Mouse (Mus musculus) liver, embryonic 13.5 days (tissue): ENCODE data around the gene Evi5. TPM values are rescaled to one million over a fixed set of nuclear protein-coding genes. Genes with fewer than 3 reads are reported as not detected.

ENCODE experiments used
- ATAC-seq: fragments of 200-750 bp; cut with Nextera tagmentation; 2 replicates; pipeline ENCODE4 v1.8.0; 2017; ENCODE audit warnings: low read depth, mild to moderate bottlenecking, moderate number of reproducible peaks, moderate library complexity
- DNase-seq: peaks from one replicate; pipeline ENCODE4 v3.0.0; 2022
- H3K27ac ChIP-seq: fragments of 300-500 bp; sonication (generic); 2 replicates; pipeline ENCODE4 v1.5.1; 2015; ENCODE audit warnings: moderate library complexity, mild to moderate bottlenecking, inconsistent platforms
- H3K27me3 ChIP-seq: fragments of 300-500 bp; sonication (generic); 2 replicates; pipeline ENCODE4 v1.6.1; 2015; ENCODE audit warnings: mild to moderate bottlenecking, inconsistent platforms
- H3K36me3 ChIP-seq: fragments of 300-500 bp; sonication (generic); 2 replicates; pipeline ENCODE4 v1.6.1; 2015; ENCODE audit warnings: mild to moderate bottlenecking, inconsistent platforms
- H3K4me1 ChIP-seq: fragments of 300-500 bp; sonication (generic); replicated peaks from 2 replicates; pipeline ENCODE4 v1.6.1; 2015; ENCODE audit warnings: inconsistent platforms
- H3K4me2 ChIP-seq: fragments of 300-500 bp; sonication (generic); 2 replicates; pipeline ENCODE4 v1.6.1; 2015; ENCODE audit warnings: inconsistent platforms, mild to moderate bottlenecking, moderate library complexity
- H3K4me3 ChIP-seq: fragments of 300-500 bp; sonication (generic); replicated peaks from 2 replicates; pipeline ENCODE4 v1.5.1; 2015; ENCODE audit warnings: mild to moderate bottlenecking, inconsistent platforms
- H3K9ac ChIP-seq: fragments of 300-500 bp; sonication (generic); 2 replicates; pipeline ENCODE4 v1.6.1; 2015; ENCODE audit warnings: mild to moderate bottlenecking, inconsistent platforms
- H3K9me3 ChIP-seq: fragments of 300-500 bp; sonication (generic); replicated peaks from 2 replicates; pipeline ENCODE4 v1.6.1; 2016; ENCODE audit warnings: inconsistent platforms
- WGBS: fragments of 180-500 bp; shearing (Covaris S2); methylation state at CpG from one replicate; pipeline ENCODE4 v1.1.7; 2015; ENCODE audit not compliant: insufficient replicate concordance; 5-methylcytosine and 5-hydroxymethylcytosine counted together
- polyA plus RNA-seq: library from polyadenylated mRNA; unstranded; fragments of >200 nt; fragmentation: Nextera tagmentation; extraction: Ambion mirVana; gene quantifications from 2 replicates; pipeline ENCODE4 v1.2.1, GENCODE M21; 2015

Gene Evi5
- polyA plus RNA-seq, 1 experiment from 2014 or later = 51.3 TPM

DNA sequence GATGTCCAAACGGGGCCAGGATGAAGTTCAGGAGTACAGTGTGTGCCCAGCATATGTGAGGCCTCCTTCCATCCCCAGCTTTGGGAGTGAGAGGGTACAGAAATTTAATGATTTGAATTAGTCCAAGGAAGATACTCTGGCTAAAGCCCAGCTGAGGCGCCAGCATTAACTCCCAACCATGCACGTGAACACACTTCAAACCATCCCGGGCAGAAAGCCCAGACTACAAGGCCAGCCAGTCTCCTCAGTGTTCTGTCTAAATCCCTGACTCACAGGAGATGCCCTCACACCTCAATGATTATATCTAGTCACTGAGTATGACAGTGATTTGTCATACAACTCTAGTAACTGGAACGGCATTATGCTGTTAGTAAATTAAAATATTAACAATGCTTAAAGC is 27.6 kb downstream of the Evi5 start:
- Histone ChIP-seq H3K4me1 (peaks cover 17% of the 10 kb centered on the region), H3K4me3 (no peak overlapping the region), H3K27me3 (no peaks in the 10 kb centered on the region), H3K4me2 (no peak overlapping the region), H3K9me3 (no peaks in the 10 kb centered on the region), H3K36me3 (peaks cover 33% of the 10 kb centered on the region), H3K9ac (no peak overlapping the region), H3K27ac (no peak overlapping the region)
- DNase-seq (no peak), ATAC-seq (no peak)
- WGBS = 87% methylated on average over 5 of the region's 5 CpGs

- ATAC-seq = no peak
These were observed 34.2 kb downstream of the Evi5 start for GRCm38 (mm10) chr5:107840549-107841238.

GRCm38 (mm10) chr5:107838891-107839644 is 35.8 kb downstream of the Evi5 start:
- 41% methylated on average over 3 of the region's 3 CpGs for WGBS
- Histone ChIP-seq H3K4me3 (no peak overlapping the region), H3K4me2 (no peak overlapping the region), H3K4me1 (peaks cover 28% of the 10 kb centered on the region), H3K36me3 (peaks cover 35% of the 10 kb centered on the region), H3K27me3 (no peaks in the 10 kb centered on the region), H3K27ac (peak overlapping the region; percentile 11), H3K9ac (no peak overlapping the region), H3K9me3 (no peaks in the 10 kb centered on the region)
- no peak for DNase-seq
- peak; percentile 63 for ATAC-seq

More at GRCm38 (mm10) chr5:107840549-107841238, 34.2 kb downstream of the Evi5 start:
- no peaks in the 10 kb centered on the region for H3K27me3 ChIP-seq
- H3K9me3 ChIP-seq = no peaks in the 10 kb centered on the region
- H3K9ac ChIP-seq = no peak overlapping the region
- 79% methylated on average over 5 of the region's 5 CpGs for WGBS
- no peak for DNase-seq
- no peak overlapping the region for H3K4me3 ChIP-seq
- H3K27ac ChIP-seq = peak overlapping the region; percentile 29; the same call in 1 of the 2 replicates
- H3K4me2 ChIP-seq = no peak overlapping the region
- peaks cover 37% of the 10 kb centered on the region for H3K36me3 ChIP-seq
- H3K4me1 ChIP-seq = peaks cover 25% of the 10 kb centered on the region

DNA sequence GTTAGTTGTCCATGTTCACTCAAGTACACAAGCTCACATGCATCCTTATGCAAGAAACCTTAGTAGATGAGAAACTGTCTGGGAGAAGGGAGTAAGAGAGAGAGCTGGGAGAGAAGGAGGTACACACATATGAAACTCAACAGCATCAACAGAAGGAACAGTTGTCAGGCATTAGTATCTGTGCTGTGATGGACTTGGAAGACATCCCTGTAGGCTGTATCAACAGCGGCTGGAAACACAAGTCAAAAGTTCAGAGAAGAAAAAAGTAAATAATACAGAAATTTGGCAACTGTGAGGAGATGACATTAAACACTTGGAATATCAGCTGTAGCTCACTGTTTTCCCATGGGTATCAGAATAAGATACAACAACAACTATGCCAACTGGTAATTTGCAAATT is 40.6 kb downstream of the Evi5 start:
- no peak overlapping the region for H3K27ac ChIP-seq

DNA sequence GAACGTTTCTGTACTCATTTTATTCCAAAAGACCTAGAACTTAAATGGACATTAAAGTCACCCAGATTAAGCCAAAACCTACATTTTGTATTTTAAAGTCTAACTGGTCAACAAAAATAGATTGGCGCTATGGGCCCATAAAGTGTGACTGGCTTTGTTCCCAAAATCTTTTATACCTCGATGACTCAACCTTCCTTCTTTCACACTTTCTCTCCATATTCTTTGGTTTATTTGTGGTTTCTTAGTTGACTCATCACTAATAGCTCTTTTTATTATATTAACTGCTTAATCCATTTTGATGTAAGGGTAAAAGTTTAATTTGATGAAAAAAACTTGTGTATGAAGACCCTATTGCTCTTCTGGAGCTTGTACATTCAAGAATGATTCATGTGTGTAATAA is 43.6 kb downstream of the Evi5 start:
- Histone ChIP-seq H3K27me3 (no peaks in the 10 kb centered on the region), H3K4me2 (no peak overlapping the region), H3K9ac (no peak overlapping the region), H3K4me3 (no peak overlapping the region), H3K4me1 (peaks cover 16% of the 10 kb centered on the region), H3K36me3 (peaks cover 27% of the 10 kb centered on the region), H3K27ac (no peak overlapping the region), H3K9me3 (no peaks in the 10 kb centered on the region)
- 83% methylated on average over 3 of the region's 3 CpGs for WGBS
- no peak for ATAC-seq
- DNase-seq = no peak

More for the DNA sequence above, 40.6 kb downstream of the Evi5 start:
- H3K9ac ChIP-seq = no peak overlapping the region
- no peaks in the 10 kb centered on the region for H3K27me3 ChIP-seq
- no peak for DNase-seq
- no peak overlapping the region for H3K4me3 ChIP-seq
- WGBS = 77% methylated on average over 1 of the region's 1 CpGs
- H3K4me1 ChIP-seq = peaks cover 24% of the 10 kb centered on the region
- peaks cover 27% of the 10 kb centered on the region for H3K36me3 ChIP-seq
- ATAC-seq = no peak
- no peak overlapping the region for H3K4me2 ChIP-seq
- H3K9me3 ChIP-seq = no peaks in the 10 kb centered on the region

DNA sequence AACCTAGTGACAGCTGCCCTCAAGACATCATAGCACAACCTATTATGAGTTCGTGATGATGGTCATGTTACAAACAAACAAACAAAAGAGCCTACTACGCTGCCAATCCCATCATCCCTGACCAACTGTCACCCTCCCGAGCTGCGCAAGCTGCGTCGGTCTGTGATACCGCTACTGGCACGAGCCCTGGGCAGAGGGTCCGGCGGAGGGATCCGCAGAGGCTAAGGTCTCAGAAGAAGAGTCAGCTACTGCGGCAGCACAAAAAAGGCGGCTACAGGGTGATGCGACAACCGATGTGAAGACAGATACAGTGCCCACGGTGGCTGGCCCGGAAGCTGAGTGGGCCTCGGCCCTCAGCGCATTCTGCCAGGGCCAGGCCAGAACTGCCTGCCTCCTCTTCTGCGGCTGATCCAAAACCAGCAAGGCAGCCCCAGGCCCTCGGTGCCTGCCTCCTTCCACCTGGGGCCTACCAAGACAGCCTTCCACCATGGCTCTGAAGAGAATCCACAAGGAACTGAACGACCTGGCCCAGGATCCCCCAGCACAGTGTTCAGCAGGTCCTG is 44.8 kb downstream of the Evi5 start, which contains the start of gene Ube2d2b:
Gene Ube2d2b (plus strand): TSS at position 102 of the 563 bp plus-strand sequence.
- H3K4me2 ChIP-seq = no peak within 1 kb of the TSS
- H3K9ac ChIP-seq = no peak within 1 kb of the TSS
- no peaks in the 10 kb centered on the region for H3K27me3 ChIP-seq
- DNase-seq (no peak), ATAC-seq (peak; percentile 35; the same call in 1 of the 2 replicates)
- no peak within 1 kb of the TSS for H3K27ac ChIP-seq
- WGBS = 96% methylated on average over 22 of the region's 22 CpGs
- H3K4me1 ChIP-seq = peaks cover 18% of the 10 kb centered on the region
- no peaks in the 10 kb centered on the region for H3K9me3 ChIP-seq
- H3K36me3 ChIP-seq = peaks cover 27% of the 10 kb centered on the region
- H3K4me3 ChIP-seq = no peak within 1 kb of the TSS

DNA sequence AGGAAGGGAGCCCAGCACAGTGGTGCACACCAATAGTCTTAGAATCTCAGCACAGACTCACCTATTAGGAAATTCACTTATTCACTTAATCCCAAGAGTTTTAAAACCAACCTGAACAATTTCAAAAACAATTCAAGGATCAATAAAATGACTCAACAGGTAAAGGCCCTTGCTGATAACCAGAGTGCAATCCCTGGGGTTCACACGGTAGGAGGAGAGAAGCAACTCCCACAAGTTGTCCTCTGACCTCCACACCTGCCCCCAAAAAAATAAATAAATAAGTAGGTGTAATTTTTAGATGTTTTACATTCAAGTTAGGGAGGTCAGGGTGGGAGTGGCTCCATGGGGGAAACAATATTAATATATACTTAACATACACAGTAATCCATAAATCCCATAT is 52.4 kb downstream of the Evi5 start:
- Histone ChIP-seq H3K9ac (no peak overlapping the region), H3K27me3 (no peaks in the 10 kb centered on the region), H3K9me3 (no peaks in the 10 kb centered on the region), H3K27ac (no peak overlapping the region), H3K4me3 (no peak overlapping the region), H3K36me3 (peaks cover 25% of the 10 kb centered on the region), H3K4me2 (no peak overlapping the region), H3K4me1 (peaks cover 15% of the 10 kb centered on the region)
- DNase-seq (no peak), ATAC-seq (peak; percentile 47)
- WGBS = 76% methylated on average over 1 of the region's 1 CpGs

- no peaks in the 10 kb centered on the region for H3K9me3 ChIP-seq
- no peaks in the 10 kb centered on the region for H3K27me3 ChIP-seq
- no peak overlapping the region for H3K27ac ChIP-seq
- H3K36me3 ChIP-seq = peaks cover 82% of the 10 kb centered on the region
- DNase-seq (no peak), ATAC-seq (no peak)
- no peaks in the 10 kb centered on the region for H3K4me1 ChIP-seq
- 85% methylated on average over 2 of the region's 2 CpGs for WGBS
- no peak overlapping the region for H3K4me2 ChIP-seq
- no peak overlapping the region for H3K9ac ChIP-seq
- no peak overlapping the region for H3K4me3 ChIP-seq
These were observed 60.3 kb downstream of the Evi5 start for GRCm38 (mm10) chr5:107814651-107815050.

DNA sequence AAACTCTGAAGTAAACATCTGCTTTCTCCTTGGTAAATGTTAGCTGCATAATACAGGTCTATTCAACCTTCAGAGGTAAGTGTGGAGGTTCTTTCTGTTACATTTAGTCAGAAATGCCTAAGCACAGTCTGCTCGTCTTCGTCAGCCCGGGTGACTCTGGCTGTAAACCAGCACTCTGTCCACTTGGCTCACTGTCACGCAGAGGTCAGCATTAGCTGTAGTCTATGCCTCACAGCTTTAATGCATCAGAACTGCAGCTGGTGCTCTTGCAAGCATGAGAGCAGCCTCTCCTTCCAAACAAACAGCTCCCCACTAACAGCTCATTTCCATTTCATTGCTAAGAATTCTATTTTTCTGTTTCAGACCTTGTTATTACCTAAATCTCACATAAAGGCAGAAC is 67.4 kb downstream of the Evi5 start:
- Histone ChIP-seq H3K4me2 (no peak overlapping the region), H3K4me3 (no peak overlapping the region), H3K27ac (no peak overlapping the region), H3K9me3 (no peaks in the 10 kb centered on the region), H3K9ac (no peak overlapping the region), H3K27me3 (no peaks in the 10 kb centered on the region), H3K4me1 (no peaks in the 10 kb centered on the region), H3K36me3 (peaks cover 49% of the 10 kb centered on the region)
- 85% methylated on average over 4 of the region's 4 CpGs for WGBS
- DNase-seq (no peak), ATAC-seq (no peak)

DNA sequence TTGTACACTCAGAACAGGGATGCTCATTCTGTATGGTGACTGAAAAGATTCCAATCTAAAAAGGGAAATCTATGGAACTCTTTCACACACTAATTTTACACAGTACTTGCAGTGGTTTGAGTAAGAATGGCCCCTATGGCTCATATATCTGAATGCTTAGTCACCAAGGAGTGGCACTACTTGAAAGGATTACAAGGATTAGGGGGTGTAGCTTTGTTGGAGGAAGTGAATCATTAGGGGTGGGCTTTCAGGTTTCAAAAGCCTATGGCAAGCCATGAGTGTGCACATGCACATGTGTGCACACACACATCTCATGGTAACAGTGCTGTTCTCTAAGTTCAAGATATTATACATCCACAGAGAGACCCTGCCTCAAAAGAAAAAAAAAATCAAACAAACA is 72.3 kb downstream of the Evi5 start:
- Histone ChIP-seq H3K9ac (no peak overlapping the region), H3K27me3 (no peaks in the 10 kb centered on the region), H3K4me1 (no peaks in the 10 kb centered on the region), H3K36me3 (peaks cover 47% of the 10 kb centered on the region), H3K9me3 (no peaks in the 10 kb centered on the region), H3K27ac (no peak overlapping the region), H3K4me3 (no peak overlapping the region), H3K4me2 (no peak overlapping the region)
- ATAC-seq = no peak
- DNase-seq = no peak

DNA sequence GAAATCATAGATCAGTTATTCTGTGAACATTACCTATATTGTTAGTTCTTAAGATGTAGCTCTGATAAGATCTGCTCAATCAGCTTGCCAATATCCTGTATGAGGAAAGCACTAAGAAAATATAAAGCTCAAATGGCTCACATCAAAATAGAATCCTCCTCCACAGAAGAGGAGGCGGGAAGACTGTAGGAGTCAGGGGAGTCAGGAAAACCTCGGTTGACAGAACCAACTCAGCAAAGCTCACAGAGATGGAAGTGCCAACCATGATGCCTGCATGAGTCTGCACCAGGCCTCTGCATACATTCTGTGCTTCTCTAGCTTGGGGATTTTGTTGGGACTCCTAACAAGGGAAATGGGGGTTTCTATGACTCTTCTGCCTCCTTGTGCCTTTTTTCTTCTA is 73.7 kb downstream of the Evi5 start:
- no peak overlapping the region for H3K4me3 ChIP-seq
- H3K27me3 ChIP-seq = no peaks in the 10 kb centered on the region
- WGBS = 81% methylated on average over 2 of the region's 2 CpGs
- H3K4me1 ChIP-seq = no peaks in the 10 kb centered on the region
- ATAC-seq = no peak
- H3K9ac ChIP-seq = no peak overlapping the region
- H3K36me3 ChIP-seq = peaks cover 60% of the 10 kb centered on the region
- no peak overlapping the region for H3K27ac ChIP-seq
- no peak for DNase-seq
- H3K4me2 ChIP-seq = no peak overlapping the region
- no peaks in the 10 kb centered on the region for H3K9me3 ChIP-seq
